Mouse (Mus musculus): ENCODE data around the gene Cbx1. TPM values are rescaled to one million over a fixed set of nuclear protein-coding genes. Genes with fewer than 3 reads are reported as not detected.
A peak's percentile ranks its signal among the peaks of the same experiment; 100 is the strongest.

Gene Cbx1
- total RNA-seq (2021), result 10 to 100 TPM; 35.0 to 42.0 TPM
- long read RNA-seq, experiment 1, partial matches to known transcripts, result 3 of 6 reads
- long read RNA-seq, experiment 1, other reads (novel, unspliced or antisense), result 3 of 6 reads
- long read RNA-seq, experiment 2, partial matches to known transcripts, result 5 of 13 reads
- long read RNA-seq, experiment 2, other reads (novel, unspliced or antisense), result 8 of 13 reads

GRCm38 (mm10) chr11:96788871-96789795 is at the start of gene Cbx1:
Cbx1 (plus strand) TSS chr11:96789127.
- peak; percentile 94 for DNase-seq
- peak within 1 kb of the TSS; percentile 83 for H3K4me3 ChIP-seq
- peak within 1 kb of the TSS; percentile 95 for H3K27ac ChIP-seq
- intact Hi-C loops (cut with DNase I), result loop anchor here (1.0 to 5.0 kb wide), 2 partner anchors 12 to 33 kb away; partner anchors contain the start of gene Snx11
- TF ChIP-seq CTCF (IDR thresholded peaks at IDR 0.05), result no peak

DNA sequence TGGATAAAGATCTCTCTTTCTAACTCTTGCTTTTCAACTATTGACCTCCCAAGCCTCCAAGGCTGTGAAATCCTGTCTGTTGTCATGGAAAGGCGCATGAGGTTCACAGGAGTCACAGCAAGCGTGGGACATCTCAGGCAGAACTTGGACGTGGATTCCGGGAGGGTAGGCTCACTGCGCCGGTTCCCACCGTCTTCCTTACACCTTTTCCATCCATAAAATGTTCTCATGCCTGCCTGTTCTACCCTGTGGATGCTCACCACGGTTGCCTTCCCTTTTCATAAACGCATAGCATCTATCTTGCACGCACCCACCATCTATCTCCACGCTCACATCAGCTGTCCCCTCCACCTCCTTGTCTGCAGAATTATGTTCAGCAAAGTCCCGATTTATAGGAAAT is 48.1 kb upstream of the Cbx1 start:
- intact Hi-C loops (cut with DNase I), result no loop called here
- Histone ChIP-seq H3K27ac (no peak overlapping the region), H3K4me3 (no peak overlapping the region)
- no peak for DNase-seq
- no peak for TF ChIP-seq CTCF (IDR thresholded peaks at IDR 0.05)

GRCm38 (mm10) chr11:96741995-96742394 is 46.9 kb upstream of the Cbx1 start:
- TF ChIP-seq CTCF (IDR thresholded peaks at IDR 0.05), result no peak
- H3K4me3 ChIP-seq, result no peak overlapping the region
- DNase-seq, result no peak
- no peak overlapping the region for H3K27ac ChIP-seq
- intact Hi-C loops (cut with DNase I), result no loop called here

DNA sequence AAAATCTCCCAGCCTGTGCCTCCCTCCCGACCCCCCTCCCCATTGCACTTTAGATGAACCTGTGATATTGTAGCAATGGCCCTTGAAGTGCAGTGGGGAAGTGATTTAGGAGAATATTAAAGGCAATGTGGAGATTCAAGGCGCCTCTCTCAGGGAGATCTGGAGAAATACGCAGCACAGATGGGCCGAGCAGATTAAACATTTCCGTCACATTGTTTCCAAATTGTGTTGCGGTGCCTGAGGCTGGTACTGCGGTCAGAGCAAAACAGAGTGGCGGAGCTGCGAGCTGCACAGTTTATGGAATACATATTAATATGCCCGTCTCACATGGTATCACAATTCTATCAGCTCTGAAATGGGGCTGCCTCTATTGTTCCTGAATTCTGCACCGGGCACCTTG is 45.9 kb upstream of the Cbx1 start:
- intact Hi-C loops (cut with DNase I), result no loop called here
- Histone ChIP-seq H3K27ac (no peak overlapping the region), H3K4me3 (no peak overlapping the region)
- no peak for DNase-seq
- TF ChIP-seq CTCF (IDR thresholded peaks at IDR 0.05), result no peak

DNA sequence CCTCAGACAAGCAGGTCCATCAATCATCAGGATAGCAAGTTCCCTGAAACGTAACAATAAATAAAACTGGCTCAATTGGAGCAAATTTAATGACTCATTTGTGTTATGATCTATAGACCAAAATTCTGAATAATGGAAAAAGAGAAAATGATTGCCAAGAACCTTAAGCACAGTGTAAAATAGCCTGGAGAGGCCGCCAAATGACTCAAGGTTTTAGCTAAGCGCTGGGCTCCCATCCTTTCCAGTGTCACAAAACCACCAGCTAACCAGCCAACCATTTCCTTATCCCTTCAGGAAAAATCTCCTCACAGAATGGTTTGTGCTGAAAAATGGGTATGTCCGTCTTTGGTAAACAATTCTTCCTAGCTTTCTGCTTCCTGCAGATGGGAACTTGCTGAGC is 45.0 kb upstream of the Cbx1 start:
- no peak for DNase-seq
- TF ChIP-seq CTCF (IDR thresholded peaks at IDR 0.05), result no peak
- no peak overlapping the region for H3K4me3 ChIP-seq
- H3K27ac ChIP-seq, result no peak overlapping the region
- intact Hi-C loops (cut with DNase I), result no loop called here

- no peak overlapping the region for H3K4me3 ChIP-seq
- DNase-seq, result no peak
- H3K27ac ChIP-seq, result no peak overlapping the region
- no peak for TF ChIP-seq CTCF (IDR thresholded peaks at IDR 0.05)
- intact Hi-C loops (cut with DNase I), result no loop called here
Observed at GRCm38 (mm10) chr11:96746648-96747047, 42.3 kb upstream of the Cbx1 start.

- no peak for TF ChIP-seq CTCF (IDR thresholded peaks at IDR 0.05)
- Histone ChIP-seq H3K27ac (no peak overlapping the region), H3K4me3 (no peak overlapping the region)
- intact Hi-C loops (cut with DNase I), result no loop called here
- no peak for DNase-seq
Observed at GRCm38 (mm10) chr11:96747555-96747954, 41.4 kb upstream of the Cbx1 start.

GRCm38 (mm10) chr11:96755298-96755697 is 33.6 kb upstream of the Cbx1 start:
- no peak for DNase-seq

DNA sequence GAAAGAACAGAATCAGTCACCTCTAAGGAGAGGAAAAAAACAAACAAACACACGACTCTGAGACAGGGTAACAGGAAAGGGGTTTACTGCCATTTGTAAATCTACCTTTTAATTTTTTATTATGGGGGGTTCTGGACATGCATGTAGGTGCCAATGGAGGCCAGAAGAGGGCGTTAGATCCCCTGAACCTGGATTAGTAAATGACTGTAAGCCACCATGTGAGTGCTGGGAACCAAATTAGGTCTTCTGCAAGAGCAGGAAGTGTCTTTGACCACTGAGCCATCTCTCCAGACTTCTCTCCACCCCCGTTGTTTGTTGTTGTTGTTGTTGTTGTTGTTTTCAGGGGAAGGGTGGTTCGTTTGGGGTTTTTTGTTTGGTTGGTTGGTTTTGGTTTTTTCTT is 31.5 kb upstream of the Cbx1 start:
- Histone ChIP-seq H3K27ac (no peak overlapping the region), H3K4me3 (no peak overlapping the region)
- intact Hi-C loops (cut with DNase I), result no loop called here
- TF ChIP-seq CTCF (IDR thresholded peaks at IDR 0.05), result no peak; the same call in 1 of the 2 replicates
- DNase-seq, result no peak

More at GRCm38 (mm10) chr11:96755298-96755697, 33.6 kb upstream of the Cbx1 start:
- intact Hi-C loops (cut with DNase I), result no loop called here
- Histone ChIP-seq H3K4me3 (no peak overlapping the region), H3K27ac (no peak overlapping the region)
- no peak for TF ChIP-seq CTCF (IDR thresholded peaks at IDR 0.05)

GRCm38 (mm10) chr11:96758402-96758801 is 30.5 kb upstream of the Cbx1 start:
- Histone ChIP-seq H3K27ac (no peak overlapping the region), H3K4me3 (no peak overlapping the region)
- intact Hi-C loops (cut with DNase I), result no loop called here
- no peak for TF ChIP-seq CTCF (IDR thresholded peaks at IDR 0.05)
- DNase-seq, result no peak

GRCm38 (mm10) chr11:96760042-96760441 is 28.9 kb upstream of the Cbx1 start:
- H3K4me3 ChIP-seq, result no peak overlapping the region
- peak overlapping the region; percentile 38; the same call in 1 of the 2 replicates for H3K27ac ChIP-seq
- intact Hi-C loops (cut with DNase I), result loop anchor here (1.0 to 5.0 kb wide), 2 partner anchors 102 to 147 kb away; no protein-coding TSS in a partner anchor
- TF ChIP-seq CTCF (IDR thresholded peaks at IDR 0.05), result peak; percentile 93
- no peak for DNase-seq

DNA sequence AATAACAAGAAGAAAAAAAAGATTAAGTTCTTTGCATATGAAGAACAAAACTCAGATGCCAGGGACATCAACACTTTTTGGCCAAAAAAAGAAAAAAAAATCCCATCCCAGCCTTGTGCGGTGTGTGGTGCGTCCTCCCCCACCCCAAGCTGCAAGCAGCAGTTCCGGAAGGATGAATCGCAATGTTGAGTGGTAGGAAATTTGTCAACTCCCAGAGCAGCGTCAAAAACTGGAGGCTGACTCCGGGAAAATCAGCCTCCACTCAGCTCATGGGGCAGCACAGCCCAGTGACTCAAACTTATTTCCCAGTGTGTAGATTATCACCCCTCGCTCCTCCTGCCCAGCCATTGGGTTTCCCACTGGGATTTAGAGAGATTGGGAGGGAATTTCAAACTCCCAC is 26.9 kb upstream of the Cbx1 start:
- intact Hi-C loops (cut with DNase I), result loop anchor here (2.0 to 5.0 kb wide), 2 partner anchors 15 to 145 kb away; partner anchors contain the start of gene Snx11
- no peak for TF ChIP-seq CTCF (IDR thresholded peaks at IDR 0.05)
- Histone ChIP-seq H3K27ac (peak overlapping the region; percentile 12; the same call in 1 of the 2 replicates), H3K4me3 (no peak overlapping the region)
- DNase-seq, result no peak

All from gastrocnemius, adult 2 months (tissue).